Mouse (Mus musculus): ENCODE results near the gene Hmg20b. TPM values are rescaled to one million over a fixed set of nuclear protein-coding genes. Genes with fewer than 3 reads are reported as not detected.
A peak's percentile ranks its signal among the peaks of the same experiment; 100 is the strongest.

The Hmg20b gene
- polyA plus RNA-seq, 1 experiment from 2014 or later, result 101 TPM

DNA sequence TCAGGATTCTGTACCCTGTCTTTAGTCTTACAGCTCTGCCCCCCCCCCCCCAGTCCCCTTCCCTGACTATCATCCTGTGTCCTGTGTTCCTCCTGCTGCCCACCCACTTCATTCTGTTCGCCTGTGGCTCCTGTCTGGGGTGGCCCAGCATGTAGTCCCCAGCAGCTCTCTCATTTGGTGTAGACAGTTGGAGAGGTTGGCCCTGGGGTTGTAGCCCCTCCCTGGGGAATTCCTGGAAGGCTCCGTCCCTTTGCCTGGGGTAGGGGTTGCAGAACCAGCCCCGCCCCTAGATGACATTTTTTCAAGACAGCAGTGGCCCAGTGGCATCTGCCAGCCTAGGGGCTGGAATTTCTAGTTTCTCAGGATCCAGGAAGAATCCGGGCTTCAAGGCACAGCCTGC is 7.9 kb upstream of the Hmg20b start:
- H3K4me3 ChIP-seq, result peak overlapping the region; percentile 86
- no peak for DNase-seq (ENCODE audit: extremely low spot score, low spot score)
- peaks cover 58% of the 10 kb centered on the region for H3K27me3 ChIP-seq (ENCODE audit: poor library complexity, severe bottlenecking)
- peak overlapping the region; percentile 84 for H3K27ac ChIP-seq
- WGBS, result 29% methylated on average over 4 of the region's 4 CpGs
- H3K36me3 ChIP-seq (replicated peaks), result peaks cover 23% of the 10 kb centered on the region
- H3K9me3 ChIP-seq, result no peaks in the 10 kb centered on the region
- H3K4me1 ChIP-seq, result peaks cover 79% of the 10 kb centered on the region

DNA sequence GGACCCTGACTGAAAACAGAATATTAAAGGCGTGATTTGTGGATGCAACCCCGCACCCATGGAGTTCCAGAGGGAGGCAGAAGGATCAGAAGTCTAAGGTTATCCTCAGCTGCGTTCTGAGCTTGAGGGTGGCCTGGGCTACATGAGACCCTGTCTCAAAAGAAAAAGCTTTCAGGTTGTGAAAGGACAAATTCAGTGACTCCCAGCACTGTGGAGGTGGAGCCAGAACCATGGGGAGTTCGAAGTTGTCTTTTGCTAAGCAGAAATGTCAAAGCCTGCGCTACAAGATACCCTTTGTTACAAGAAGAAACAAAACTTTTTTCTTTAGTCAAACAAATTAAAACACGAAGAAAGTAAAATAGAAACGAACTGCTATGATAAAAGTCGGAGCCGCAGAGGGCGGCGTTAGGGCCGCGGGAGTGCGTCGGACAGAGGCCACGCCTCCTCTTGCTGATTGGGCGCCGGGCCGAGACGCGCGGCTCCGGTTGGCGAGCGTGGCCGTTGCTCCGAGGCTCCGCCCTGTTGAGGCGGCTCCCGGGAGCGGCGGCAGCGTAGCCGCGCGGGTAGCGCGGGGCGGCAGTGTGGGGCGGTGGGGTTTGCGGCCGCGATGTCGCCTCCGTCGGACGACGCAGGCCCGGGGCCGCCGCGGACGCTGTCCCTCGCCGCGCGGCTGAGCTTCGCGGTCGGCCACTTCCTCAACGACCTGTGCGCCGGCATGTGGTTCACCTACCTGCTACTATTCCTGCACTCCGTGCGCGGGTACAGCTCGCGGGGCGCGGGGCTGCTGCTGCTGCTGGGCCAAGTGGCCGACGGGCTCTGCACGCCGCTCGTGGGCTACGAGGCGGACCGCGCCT is 6.9 kb upstream of the Hmg20b start, which contains the start of gene Mfsd12:
Mfsd12 (plus strand) TSS at position 501 of the 854 bp plus-strand sequence.
- H3K36me3 ChIP-seq (replicated peaks), result peaks cover 14% of the 10 kb centered on the region
- peaks cover 69% of the 10 kb centered on the region for H3K4me1 ChIP-seq
- peaks cover 48% of the 10 kb centered on the region for H3K27me3 ChIP-seq (ENCODE audit: poor library complexity, severe bottlenecking)
- DNase-seq (ENCODE audit: extremely low spot score, low spot score), result peak; percentile 83
- peak within 1 kb of the TSS; percentile 86 for H3K4me3 ChIP-seq
- H3K9me3 ChIP-seq, result no peaks in the 10 kb centered on the region
- WGBS, result 2% methylated on average over 78 of the region's 79 CpGs
- peak within 1 kb of the TSS; percentile 84 for H3K27ac ChIP-seq

- Histone ChIP-seq H3K4me1 (peaks cover 68% of the 10 kb centered on the region), H3K36me3 (replicated peaks) (peaks cover 8% of the 10 kb centered on the region), H3K27ac (no peak overlapping the region), H3K9me3 (no peaks in the 10 kb centered on the region), H3K4me3 (peak overlapping the region; percentile 86), H3K27me3 (ENCODE audit: poor library complexity, severe bottlenecking) (peaks cover 40% of the 10 kb centered on the region)
- no peak for DNase-seq (ENCODE audit: extremely low spot score, low spot score)
- WGBS, result 61% methylated on average over 12 of the region's 12 CpGs
Measured at GRCm38 (mm10) chr10:81356352-81356990, 6.2 kb upstream of the Hmg20b start.

DNA sequence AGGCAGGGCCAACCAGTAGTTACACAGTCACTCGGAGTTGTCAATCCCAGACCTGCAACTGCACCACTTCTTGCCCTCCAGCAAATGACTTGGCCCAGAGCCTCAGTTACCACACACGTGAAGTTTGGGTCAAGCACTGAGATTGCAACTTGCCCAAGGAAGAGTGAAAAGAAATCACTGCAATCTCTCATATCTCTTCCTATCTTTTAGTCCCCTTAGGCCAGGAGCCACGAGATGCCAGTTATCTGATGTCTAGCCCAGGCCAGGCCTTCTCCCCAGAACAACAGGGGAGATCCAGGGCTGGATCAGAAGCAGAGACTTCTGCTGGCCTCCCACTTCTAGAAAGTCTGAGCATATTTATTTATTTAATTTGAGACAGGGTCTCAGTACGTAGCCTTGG is 5.3 kb upstream of the Hmg20b start:
- no peak overlapping the region for H3K27ac ChIP-seq
- DNase-seq (ENCODE audit: extremely low spot score, low spot score), result no peak
- H3K4me3 ChIP-seq, result no peak overlapping the region
- 0 out of 2 replicates have a peak, but pooled peaks cover 3% of the 10 kb centered on the region for H3K36me3 ChIP-seq (replicated peaks)
- 76% methylated on average over 4 of the region's 4 CpGs for WGBS
- no peaks in the 10 kb centered on the region for H3K9me3 ChIP-seq
- peaks cover 68% of the 10 kb centered on the region for H3K4me1 ChIP-seq
- H3K27me3 ChIP-seq (ENCODE audit: poor library complexity, severe bottlenecking), result peaks cover 37% of the 10 kb centered on the region

- Histone ChIP-seq H3K4me3 (no peak overlapping the region), H3K9me3 (no peaks in the 10 kb centered on the region), H3K27me3 (ENCODE audit: poor library complexity, severe bottlenecking) (peaks cover 35% of the 10 kb centered on the region), H3K27ac (no peak overlapping the region; the same call in 1 of the 2 replicates), H3K4me1 (peaks cover 64% of the 10 kb centered on the region), H3K36me3 (replicated peaks) (0 out of 2 replicates have a peak, but pooled peaks cover 1% of the 10 kb centered on the region)
- DNase-seq (ENCODE audit: extremely low spot score, low spot score), result no peak
- 60% methylated on average over 9 of the region's 9 CpGs for WGBS
Measured at GRCm38 (mm10) chr10:81354738-81355477, 4.6 kb upstream of the Hmg20b start.

GRCm38 (mm10) chr10:81351678-81352291 is 1.5 kb upstream of the Hmg20b start:
- Histone ChIP-seq H3K9me3 (no peaks in the 10 kb centered on the region), H3K36me3 (replicated peaks) (peaks cover 21% of the 10 kb centered on the region), H3K4me3 (peak overlapping the region; percentile 0; the same call in 1 of the 2 replicates), H3K27me3 (ENCODE audit: poor library complexity, severe bottlenecking) (peaks cover 34% of the 10 kb centered on the region), H3K27ac (no peak overlapping the region), H3K4me1 (peaks cover 63% of the 10 kb centered on the region)
- DNase-seq (ENCODE audit: extremely low spot score, low spot score), result no peak
- WGBS, result 25% methylated on average over 9 of the region's 9 CpGs

DNA sequence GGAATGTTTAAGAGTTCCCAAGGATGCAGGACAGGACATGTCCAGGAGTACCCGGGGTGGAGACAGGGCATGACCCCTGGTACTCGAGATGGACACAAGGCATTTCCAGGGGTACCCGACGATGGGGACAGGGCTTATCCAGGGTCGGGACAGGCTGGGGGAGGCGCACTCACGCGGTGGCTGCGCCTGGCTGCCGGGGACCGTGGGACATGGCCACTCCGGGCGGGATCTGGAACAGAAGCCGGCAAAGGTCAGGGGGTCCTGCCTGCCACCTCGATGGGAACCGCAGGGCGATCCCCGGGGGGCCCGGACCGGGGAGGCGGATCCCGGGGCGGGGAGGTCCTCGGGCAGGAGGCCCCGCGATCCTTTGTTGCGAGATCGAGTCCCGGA is 324 bp downstream of the Hmg20b start:
- Histone ChIP-seq H3K4me1 (peaks cover 64% of the 10 kb centered on the region), H3K9me3 (no peaks in the 10 kb centered on the region), H3K27me3 (ENCODE audit: poor library complexity, severe bottlenecking) (peaks cover 40% of the 10 kb centered on the region), H3K4me3 (peak overlapping the region; percentile 97), H3K36me3 (replicated peaks) (peaks cover 38% of the 10 kb centered on the region), H3K27ac (peak overlapping the region; percentile 95)
- WGBS, result under 1% methylated on average over 29 of the region's 29 CpGs
- DNase-seq (ENCODE audit: extremely low spot score, low spot score), result no peak

DNA sequence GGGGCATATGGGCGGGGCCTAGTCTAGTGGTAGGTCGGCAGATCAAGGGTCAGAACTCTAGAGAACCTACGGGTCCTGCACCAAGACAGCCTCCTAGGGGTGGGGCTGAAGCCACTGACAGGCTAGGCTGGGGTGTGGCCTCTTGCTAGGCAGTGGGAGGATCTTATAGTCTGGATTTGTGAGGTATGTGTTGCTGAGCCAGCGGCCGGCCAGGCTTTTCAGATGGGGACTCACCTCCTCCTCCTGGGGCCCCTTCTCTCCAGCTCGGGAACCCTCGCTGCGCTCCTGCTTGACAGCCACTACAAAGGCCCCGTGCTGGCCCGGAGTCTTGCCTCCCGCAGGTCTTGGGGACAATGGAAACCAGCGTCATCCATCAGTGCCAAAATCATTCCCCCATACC is 1.1 kb downstream of the Hmg20b start:
- WGBS, result 6% methylated on average over 12 of the region's 12 CpGs
- peak overlapping the region; percentile 95 for H3K27ac ChIP-seq
- no peaks in the 10 kb centered on the region for H3K9me3 ChIP-seq
- H3K4me1 ChIP-seq, result peaks cover 56% of the 10 kb centered on the region
- H3K4me3 ChIP-seq, result peak overlapping the region; percentile 97
- H3K27me3 ChIP-seq (ENCODE audit: poor library complexity, severe bottlenecking), result peaks cover 48% of the 10 kb centered on the region
- H3K36me3 ChIP-seq (replicated peaks), result peaks cover 38% of the 10 kb centered on the region
- peak; percentile 48 for DNase-seq (ENCODE audit: extremely low spot score, low spot score)

- peak overlapping the region; percentile 67 for H3K27ac ChIP-seq
Measured at GRCm38 (mm10) chr10:81346453-81347067, 3.7 kb downstream of the Hmg20b start.

DNA sequence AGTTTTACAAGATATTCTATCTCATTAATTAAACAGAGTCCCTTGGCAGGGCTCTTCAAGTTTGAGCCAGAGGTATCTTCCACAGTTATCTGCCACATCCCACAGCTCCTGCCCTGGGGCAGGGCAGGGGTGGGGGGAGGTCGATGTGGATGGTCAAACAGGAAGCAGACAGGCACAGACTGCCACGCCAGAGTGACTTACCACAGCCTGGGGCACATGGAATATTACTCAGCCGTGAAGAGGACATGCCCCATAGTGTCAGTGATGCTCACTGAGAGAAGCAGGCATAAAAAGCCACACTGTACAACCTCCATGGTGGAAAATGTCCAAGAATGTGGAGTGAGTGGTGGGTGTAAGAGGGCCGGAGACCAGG is 5.1 kb downstream of the Hmg20b start:
- peaks cover 88% of the 10 kb centered on the region for H3K27me3 ChIP-seq (ENCODE audit: poor library complexity, severe bottlenecking)

More at GRCm38 (mm10) chr10:81346453-81347067, 3.7 kb downstream of the Hmg20b start:
- Histone ChIP-seq H3K4me1 (peaks cover 58% of the 10 kb centered on the region), H3K27me3 (ENCODE audit: poor library complexity, severe bottlenecking) (peaks cover 74% of the 10 kb centered on the region), H3K9me3 (no peaks in the 10 kb centered on the region), H3K4me3 (peak overlapping the region; percentile 48), H3K36me3 (replicated peaks) (peaks cover 38% of the 10 kb centered on the region)
- WGBS, result 4% methylated on average over 55 of the region's 55 CpGs
- DNase-seq (ENCODE audit: extremely low spot score, low spot score), result peak; percentile 77

DNA sequence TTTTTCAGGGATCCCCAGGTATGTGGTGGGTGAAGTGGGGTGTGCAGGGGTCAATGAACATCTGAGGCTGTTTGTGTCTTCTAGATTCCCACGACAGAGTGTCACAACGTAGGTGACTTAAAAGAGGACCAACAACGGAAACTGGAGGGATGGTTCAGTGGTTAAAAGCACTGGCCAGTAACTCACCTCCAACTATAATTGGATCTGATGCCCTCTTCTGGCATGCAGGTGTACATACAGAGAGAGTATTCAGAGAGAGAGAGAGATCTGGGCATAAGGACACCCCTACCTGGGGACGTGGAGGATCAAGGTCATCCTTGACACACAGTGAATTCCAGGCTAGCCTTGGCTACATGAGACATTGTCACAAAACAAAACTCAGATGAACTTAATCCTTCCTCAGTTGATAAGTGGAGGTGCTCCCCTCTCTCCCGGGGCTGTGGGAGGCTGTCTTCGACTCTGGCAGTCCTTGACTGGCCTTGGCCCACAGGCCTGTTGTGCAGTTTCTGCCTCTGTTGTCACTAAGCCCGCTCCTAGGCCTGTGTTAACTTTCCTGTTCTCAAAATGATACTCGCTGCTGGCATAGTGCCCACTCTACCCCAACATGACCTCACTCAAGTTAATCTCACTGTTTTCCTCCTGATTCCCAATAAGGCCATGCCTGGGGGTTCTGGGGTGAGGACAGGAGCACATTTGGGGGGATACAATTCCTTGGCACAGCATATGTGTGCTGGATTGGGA is 5.7 kb downstream of the Hmg20b start:
- Histone ChIP-seq H3K4me1 (peaks cover 53% of the 10 kb centered on the region), H3K4me3 (0 out of 2 replicates have a peak overlapping the region, but pooled peaks have one; percentile 5), H3K9me3 (no peaks in the 10 kb centered on the region), H3K27me3 (ENCODE audit: poor library complexity, severe bottlenecking) (peaks cover 91% of the 10 kb centered on the region), H3K36me3 (replicated peaks) (peaks cover 38% of the 10 kb centered on the region), H3K27ac (no peak overlapping the region)
- WGBS, result 59% methylated on average over 8 of the region's 8 CpGs
- DNase-seq (ENCODE audit: extremely low spot score, low spot score), result no peak

More for the DNA sequence above, 5.1 kb downstream of the Hmg20b start:
- H3K27ac ChIP-seq, result no peak overlapping the region
- H3K4me3 ChIP-seq, result peak overlapping the region; percentile 5; the same call in 1 of the 2 replicates
- 93% methylated on average over 4 of the region's 4 CpGs for WGBS
- DNase-seq (ENCODE audit: extremely low spot score, low spot score), result no peak
- H3K9me3 ChIP-seq, result no peaks in the 10 kb centered on the region
- peaks cover 58% of the 10 kb centered on the region for H3K4me1 ChIP-seq
- peaks cover 38% of the 10 kb centered on the region for H3K36me3 ChIP-seq (replicated peaks)

Measured in forebrain, embryonic 10.5 days (tissue).